Mouse (Mus musculus) mesoderm, embryonic 11.5 days (tissue): ENCODE results near the gene E2f6.
A peak's percentile ranks its signal among the peaks of the same experiment; 100 is the strongest.

Source experiments
- DNase-seq: peaks from one replicate; pipeline ENCODE4 v3.0.0-alpha.2; 2012; ENCODE audit warnings: low read depth, low spot score

E2f6 gene

DNA sequence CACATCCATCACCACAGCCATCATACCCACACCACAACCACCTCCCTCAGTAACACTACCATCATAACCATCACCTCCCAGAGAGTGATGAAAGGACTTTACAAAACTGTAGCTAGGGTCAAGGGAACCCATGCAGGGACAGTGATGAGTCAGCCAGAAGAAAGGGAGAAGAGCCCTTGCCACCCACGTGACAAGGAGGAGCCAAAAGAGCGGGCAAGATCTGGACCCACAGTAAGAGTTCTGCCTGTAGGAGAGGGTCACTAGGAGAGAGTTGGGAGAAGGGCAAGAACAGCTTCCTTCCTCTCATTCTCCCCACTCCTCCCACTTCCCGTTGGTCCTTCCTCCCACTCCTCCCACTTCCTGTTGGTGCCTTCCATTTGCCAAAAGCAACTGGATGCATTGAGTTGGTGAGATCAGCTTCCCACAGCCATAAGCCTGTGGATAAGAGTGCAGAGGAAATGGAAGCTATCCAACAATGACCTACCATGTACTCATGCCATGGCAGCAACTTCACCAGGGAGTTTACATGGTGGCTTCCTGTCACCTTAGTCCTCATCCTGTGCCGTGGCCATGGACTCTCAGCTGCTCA, 36.5 kb downstream of the E2f6 start:
- no peak for DNase-seq

DNA sequence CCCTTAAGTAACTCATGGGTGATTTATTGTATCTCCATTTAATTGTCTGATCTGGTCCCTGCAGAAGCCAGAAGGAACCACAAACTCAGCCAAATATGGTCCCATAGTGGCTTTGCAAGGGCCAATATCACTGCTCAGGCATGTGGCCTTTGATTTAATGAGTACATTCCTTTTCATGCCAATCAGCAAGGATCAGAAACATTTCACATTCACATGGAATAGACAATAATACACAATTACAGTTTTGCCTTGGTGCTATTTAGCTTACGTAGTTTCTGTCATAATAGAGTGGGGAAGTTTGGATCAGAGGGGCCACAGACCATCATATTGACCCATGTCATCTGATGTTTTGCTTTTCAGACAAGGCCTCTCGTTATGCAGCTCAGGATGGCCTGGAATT, 37.7 kb downstream of the E2f6 start:
- DNase-seq: no peak

DNA sequence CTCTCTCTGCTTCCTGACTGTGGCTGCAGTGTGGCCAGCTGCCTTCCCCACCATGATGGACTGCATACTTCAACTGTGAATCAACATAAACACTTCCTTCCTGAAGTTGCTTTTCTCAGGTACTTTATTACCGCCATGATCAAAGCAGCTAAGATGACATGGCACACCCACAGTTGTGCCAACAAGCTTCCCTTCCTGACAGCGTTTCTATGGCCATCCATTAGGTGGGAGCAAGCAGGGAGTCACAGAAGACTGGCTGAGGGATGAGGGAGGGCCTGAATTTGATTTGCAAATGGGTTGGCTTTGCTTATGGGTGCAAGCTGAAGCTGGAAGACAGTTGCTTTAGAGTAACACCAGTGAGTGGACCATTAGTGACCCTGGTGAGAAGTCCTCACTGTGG, 39.1 kb downstream of the E2f6 start:
- DNase-seq: no peak

DNA sequence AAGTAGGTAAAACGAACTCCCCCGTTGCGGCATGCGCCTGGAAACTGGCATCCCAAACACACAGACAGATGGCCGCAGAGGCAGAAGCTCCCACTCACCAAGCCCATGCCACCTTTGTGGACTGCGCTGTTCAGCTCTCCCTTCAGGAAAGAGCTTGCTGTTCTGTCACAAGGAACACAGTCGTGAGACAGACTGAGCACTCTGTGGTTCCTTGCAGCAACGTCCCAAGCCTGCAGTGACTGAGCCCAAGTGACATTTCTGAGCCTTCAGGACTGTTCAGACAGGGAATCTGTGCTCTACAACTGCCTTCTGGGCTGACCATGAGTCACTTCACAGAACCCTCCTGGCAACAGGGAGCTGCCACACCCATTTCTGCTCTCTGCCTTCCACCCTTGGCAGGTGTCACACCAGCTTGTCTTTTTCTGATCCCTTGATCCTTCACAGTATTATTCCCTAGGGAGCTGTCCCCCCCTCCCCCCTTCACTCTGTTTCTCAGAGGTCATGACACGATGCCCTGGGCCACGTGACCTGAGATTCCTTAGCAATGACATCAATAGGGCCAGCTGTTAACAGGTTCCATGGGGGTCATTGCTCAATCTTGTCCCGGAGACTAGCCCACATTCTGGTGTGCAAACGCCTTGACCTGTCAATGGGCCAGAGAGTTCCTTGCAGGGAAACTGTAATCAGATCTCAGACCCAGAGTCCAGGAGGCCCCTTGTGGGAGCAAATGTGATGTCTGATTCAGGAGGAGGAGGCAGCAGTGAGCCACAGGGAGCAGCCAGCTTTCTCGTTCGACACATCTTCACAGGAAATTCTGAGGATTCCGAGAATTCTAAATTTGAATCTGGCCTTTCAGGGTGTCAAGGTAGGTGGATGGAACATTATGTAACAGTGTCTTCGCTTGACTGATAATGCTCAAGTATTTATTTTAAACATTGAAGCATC, 39.9 kb downstream of the E2f6 start:
- DNase-seq: peak; percentile 78

DNA sequence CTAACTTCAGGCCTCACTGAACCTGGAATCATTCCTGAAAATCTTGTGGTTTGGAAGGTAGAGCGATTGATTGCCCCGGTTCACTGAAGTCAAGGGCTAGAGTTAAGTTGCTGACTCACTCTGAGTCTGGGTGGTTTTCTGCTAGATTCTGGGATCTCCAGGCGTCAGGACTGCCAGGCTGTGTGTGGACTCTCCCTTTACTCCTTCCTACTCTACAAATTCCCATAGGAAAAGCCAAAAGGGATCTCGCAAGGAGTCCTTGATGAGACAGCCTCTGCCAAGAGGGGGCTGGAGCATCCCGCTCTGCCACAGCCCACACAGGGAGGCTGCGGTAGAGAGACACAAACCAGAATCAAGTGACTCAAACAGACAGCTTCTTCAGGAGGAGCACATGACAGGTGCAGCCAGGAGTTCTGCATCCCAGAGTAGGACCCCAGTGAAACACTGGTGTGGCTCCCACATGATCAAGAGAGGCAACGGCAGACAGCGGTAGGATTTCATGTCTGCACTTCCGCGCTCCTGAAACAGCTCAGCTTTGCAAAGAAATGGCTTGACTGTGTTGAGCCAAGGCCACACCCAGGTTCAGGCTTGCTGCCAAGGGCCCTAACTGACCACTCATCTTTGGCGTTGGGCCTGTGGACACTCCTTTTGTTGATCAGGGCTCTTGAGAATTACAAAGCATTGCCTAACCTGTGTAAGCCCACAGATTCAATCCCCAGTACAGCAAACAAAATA, 42.8 kb downstream of the E2f6 start:
- DNase-seq: no peak

DNA sequence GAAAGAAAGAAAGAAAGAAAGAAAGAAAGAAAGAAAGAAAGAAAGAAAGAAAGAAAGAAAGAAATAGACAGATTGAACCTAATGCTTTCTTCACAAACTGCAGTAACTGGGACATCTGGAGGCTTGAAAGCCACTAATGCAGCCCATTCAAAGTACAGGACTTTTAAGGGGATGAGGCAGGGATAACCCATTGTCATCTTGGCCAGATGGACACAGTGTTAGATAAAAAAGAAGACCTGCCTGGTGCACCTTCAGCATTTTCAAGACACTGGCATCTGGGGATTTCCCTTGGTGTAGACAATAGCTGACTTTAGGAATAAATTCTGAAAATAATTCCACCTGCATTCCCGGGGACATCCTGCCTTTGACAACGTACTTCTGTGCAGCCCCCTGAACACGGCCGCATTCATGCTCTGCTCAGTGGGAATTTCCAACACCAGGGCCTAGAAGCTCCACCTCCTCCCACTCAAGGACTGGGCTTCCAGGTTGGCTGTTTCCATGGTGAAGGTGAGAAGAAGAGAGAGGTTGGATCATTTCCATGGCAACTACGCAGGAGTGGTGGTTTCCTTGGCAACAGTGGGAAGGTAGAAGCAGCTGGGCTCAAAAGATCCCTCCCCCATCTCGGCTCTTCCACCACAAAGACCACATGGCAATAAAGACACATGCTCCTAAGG, 45.0 kb downstream of the E2f6 start:
- peak; percentile 69 for DNase-seq

DNA sequence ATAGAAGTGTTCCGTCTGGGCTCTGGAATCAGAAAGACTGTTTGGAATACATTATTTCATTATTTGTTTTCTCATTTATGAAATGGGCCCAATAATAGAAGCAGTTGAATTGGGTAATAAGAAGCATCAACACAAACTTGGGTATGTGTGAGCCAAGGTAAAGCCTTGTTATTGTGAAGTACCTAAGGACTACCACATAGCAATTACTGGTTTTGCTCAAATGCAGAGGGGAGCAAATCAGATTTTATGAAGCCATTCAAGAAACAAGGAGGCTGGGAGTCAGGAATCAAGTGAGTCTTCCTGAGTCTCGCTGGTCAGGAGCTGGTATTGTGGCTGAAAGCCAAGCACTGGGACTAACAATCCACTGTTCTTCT, 45.5 kb downstream of the E2f6 start:
- no peak for DNase-seq

DNA sequence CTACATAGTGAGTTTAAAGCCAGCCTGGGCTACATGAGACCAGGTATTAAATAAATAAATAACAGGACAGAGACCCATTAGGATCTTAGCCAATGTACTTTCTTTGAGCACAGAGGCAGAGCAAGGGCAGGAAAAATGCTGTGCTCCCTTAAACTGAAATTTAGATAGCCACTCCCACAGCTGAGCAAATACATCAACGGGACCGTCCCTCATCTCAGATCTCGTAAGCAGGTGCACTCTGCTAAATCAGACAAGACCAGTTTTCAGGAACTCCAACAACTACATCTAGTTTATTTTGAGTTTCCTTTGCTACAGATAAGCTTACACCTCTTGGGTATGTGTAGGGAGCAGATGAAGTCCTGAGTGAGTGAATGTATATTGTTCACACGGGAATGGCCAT, 47.3 kb downstream of the E2f6 start:
- no peak for DNase-seq

DNA sequence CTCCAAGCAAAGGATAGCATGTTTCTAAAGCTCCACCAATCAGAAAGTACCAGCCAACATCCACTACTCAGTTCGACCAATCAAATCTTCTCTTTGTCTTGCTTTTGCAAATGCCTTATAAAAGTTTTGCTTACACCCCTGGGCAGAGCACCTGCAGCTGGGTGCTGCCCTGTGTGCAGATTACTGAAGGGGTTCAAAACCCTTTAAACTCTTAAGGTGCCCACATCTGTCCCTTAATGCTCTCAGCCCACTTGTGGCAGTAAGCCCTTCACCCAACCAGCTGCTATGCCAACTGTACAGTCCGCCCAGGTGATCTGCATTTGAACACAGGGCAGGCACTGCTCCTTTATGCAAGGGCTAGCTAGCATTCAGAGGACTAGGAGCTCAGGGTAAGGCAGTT, 49.0 kb downstream of the E2f6 start:
- DNase-seq: no peak

DNA sequence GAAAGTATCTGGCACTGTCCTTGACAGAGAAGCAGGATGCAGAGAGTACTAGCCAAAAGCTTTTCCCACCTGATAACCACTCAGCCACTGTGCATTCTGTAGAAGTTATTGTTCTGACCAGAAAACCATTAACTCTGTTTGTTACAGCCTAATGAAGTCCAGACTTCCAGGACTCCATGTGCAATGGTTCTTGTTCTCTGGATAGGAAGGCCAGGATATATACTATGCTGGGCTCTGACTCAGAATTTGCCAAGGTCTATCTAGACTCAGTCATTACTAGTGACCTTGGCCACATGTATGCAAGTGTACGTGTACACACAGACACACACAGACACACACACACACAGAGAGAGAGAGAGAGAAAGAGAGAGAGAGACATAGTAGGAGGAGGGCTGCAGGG, 49.8 kb downstream of the E2f6 start:
- DNase-seq: no peak

DNA sequence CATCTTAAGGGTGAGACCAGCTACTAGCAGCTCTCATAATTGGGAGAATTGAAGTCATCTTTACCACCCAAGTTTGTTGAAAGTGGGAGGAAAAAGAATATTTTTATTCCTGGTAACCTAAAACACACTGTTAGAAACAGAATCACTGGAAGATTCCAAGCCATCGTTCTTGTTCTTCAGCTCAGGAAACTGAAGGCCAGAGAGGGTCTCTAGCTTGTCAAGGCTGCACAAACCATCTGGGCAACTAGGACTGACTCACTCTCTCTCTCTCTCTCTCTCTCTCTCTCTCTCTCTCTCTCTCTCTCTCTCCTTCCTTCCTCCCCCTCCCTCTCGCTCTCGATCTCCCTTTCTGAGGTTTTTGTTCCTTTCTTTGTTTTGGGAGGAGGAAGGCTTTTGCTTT, 50.2 kb downstream of the E2f6 start:
- DNase-seq: no peak

DNA sequence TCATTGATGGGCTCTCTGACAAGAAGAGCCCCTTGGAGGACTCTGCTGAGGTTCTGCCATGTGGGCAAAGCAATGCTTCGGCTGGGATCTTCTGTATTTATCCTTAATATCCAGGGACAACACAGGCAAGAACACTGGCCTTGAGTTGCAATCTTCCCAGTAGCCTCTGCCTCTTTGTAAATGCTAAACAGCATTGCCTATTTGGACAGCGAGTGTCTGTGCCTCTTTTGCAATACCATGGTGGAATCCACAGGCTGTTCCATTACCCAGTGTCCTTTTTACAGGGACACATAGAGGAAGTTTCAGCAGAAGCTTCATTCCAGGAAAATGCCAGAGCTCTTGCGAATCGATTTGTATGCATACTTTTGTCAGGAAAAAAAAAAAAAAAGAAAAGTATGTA, 53.7 kb downstream of the E2f6 start:
- no peak for DNase-seq

DNA sequence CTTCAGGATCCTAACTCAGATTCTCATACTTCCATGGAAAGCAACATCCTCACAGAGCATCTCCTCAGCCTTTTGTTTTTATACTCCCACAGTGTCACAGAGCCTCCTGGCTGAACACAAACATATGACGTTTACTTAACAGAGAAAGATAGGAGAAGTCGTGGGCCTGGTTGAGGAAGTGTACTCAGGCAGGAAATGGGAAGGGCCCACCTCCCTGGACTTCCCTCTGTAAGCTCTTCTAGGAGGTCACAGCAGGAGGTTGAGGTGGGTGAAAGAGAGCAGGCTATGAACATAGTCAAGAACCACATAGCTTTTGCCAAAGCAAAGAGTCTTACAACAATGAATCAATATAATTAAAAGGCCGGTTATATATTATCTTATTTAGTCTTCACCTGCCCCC, 55.1 kb downstream of the E2f6 start:
- no peak for DNase-seq

DNA sequence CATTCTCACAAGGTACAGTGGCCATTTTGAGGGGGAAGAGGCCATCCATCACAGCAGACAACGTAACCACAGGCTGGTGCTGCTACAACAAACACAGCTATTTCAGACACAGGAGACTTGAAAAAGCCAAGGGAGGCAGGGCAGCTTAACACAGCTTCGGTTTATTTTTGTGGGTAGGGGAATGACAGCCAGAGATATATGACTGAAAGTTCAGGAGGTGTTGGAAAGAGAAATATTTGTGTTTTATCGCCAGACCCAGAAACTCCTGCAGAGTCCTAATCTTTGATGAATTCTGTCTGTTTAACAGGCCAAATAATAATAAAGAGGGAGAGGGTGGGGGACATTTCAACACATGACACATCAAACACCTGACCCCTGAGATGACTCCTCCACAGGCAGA, 55.7 kb downstream of the E2f6 start:
- DNase-seq: peak; percentile 75

DNA sequence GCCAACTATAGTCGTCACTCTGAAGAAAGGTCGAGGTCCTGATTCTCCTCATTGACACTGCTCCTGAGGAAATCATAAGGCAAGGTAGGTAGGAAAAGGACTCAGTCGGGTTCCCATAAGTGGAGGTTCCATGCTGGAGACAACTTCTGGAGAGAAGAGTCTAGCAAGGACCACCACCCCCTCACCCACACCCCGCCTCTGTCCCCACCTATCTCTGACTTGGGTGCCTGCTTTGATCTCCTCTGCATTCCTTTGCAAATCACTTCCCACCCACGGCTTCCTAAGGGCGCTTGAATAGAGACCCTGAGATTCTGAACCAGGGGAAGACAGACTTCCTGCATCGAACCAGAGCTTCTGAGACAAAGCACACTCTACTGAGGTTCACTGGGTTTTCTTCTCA, 56.5 kb downstream of the E2f6 start:
- no peak for DNase-seq

DNA sequence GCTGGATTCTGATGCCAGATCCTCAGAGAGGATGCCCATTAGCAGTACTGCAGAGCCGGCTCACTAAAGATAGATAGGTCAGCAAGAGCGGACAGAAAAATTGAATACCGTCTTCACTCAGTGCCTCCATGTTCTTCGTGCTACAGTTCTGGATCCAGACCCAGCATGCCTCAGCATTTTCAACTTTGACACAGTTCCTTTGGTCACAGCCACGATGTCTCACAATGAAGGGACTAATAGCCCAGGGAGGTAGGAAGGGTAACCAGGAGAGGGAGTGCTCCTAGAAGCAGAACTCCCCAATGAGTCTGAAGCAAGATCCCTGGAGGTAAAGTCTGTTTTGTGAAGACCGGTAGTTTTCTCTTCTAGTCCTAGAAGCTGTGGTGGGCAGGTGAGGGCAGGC, 57.9 kb downstream of the E2f6 start:
- DNase-seq: no peak

DNA sequence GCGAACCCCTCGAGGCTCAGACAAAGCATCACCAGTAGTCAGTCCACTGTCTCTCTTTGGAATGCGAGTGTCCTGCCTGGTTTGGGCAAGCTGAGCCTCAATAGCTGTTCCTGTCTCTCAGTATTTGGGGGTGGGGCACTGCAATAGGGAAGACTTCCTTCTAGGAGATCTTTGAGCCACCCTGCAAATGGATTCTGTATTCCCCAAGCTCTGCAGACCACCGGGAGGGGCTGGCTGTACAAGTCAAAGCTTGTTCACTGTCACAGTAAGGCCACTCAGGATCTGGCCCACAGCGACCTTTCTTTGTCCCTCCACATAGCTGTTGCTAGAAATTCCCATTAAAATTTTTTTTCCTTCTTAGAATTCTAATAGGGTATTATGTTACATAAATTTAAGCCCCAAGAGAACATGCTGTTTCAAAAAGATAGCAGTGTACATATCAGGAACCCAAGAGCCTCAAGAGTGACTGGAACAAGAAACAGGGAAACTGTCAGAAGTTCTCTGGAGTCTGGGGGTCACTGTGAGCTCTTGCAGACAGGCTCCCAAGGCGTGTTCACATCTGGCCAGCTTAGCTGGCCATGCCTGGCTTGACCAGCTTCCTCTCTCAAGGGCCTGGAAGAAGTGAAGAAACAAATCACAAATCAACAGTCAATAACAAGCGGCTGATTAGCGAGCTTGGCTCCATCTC, 58.5 kb downstream of the E2f6 start:
- no peak for DNase-seq

DNA sequence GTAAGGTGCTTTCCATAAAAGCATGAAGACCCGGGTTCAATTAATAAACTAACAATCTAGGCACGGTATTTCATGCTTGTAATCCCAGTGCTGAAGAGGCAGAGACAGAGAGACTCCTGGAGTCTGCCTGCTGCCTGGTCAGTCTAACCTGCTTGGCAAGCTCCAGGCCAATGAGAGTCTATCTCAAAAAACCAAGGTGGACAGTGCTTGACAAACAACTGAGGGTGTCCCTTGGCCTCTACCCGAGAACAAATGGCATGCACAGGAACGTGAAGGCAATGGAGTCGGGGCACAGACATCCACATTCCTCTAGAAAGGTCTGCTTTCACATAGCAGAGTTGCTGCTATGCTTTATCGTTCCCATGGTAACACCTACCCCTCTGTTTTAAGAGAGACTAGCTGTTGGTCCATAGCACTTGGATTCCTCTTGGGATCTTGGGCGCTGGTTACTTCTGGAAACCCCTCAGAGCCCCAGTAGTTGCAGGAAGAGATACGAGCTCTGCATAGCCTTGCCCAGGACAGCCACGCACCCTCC, 59.2 kb downstream of the E2f6 start:
- DNase-seq: no peak

DNA sequence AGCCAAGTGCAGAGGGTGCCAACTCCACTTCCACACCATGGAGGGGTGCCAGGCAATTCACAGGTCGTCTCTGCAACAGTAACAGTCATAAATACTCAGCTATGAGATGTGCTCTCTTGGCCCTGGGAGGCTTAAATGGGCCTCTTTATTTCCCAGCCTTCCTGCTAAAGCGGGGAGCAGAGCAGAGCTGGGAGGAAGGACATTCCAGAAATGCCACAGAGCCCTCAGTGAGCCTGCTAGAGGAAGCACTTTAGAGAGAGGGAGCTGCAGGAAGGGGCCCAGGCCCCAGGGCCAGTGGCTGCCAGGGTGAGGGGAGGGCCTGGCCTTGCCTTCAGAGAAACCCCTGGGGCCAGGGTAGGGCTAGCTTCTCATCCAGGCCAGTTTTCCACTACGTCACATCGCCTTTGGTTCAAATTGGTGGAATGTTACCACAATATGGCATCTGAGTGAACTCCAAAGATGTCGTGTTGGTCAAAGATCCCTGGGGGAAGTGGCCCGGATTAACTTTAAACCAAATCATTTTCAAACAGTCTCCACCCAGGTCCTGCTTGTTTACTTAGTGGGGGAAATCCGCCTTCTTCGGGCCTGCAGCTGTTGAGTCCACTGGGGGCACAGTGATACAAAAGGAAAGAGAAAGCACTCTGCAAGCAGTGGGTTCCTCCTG, 59.8 kb downstream of the E2f6 start:
- DNase-seq: peak; percentile 73

DNA sequence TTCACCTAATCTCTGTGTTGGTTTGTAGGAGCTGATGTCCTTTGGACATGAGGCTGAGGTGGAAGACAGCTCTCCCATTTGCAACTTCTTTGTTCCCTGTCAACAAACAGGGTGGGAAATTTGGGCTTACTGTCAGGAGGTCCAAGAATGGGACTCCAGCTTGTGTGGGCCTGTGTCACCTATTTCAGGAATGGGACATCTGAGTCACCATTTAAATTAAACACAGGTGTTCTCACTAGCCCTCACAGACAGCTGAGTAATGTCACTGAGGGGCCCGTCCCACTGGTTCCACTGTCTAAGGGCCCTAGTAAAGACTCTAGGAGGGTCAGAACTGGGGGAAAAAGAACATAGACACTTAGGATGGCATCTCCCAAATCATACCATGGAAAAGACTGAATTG, 61.2 kb downstream of the E2f6 start:
- no peak for DNase-seq
